10 mouse cellular contexts compared by ENCODE assay signal in genomic region chr11:74590239-74590596, GRCm38 (mm10). TPM values are rescaled to one million over a fixed set of nuclear protein-coding genes. Genes with fewer than 3 reads are reported as not detected.
DNase-seq lines count a peak whose midpoint lies in the region; ATAC-seq lines count a peak whose summit lies in the region.
"Had no signal": no experiment of that assay in that cellular context is flagged by ENCODE, and none has a peak within 500 bp of the region (broad histone marks: within the 10 kb centered on the region; RNA-seq: fewer than 3 reads in every experiment).

No protein-coding gene starts in this region.

- no peak overlapping the region for H3K27ac ChIP-seq in kidney, embryonic 15.5 days
- H3K27ac ChIP-seq in embryonic facial prominence, embryonic 13.5 days = no peak overlapping the region
- H3K27ac ChIP-seq in intestine, embryonic 14.5 days (ENCODE audit: low read depth) = no peak overlapping the region
- peak overlapping the region; percentile 32; the same call in 1 of the 2 replicates for H3K27ac ChIP-seq in neural tube, embryonic 12.5 days

- no peaks in the 10 kb centered on the region for H3K9me3 ChIP-seq in kidney, embryonic 15.5 days (replicated peaks)
- no peaks in the 10 kb centered on the region for H3K9me3 ChIP-seq in embryonic facial prominence, embryonic 13.5 days
- no peaks in the 10 kb centered on the region for H3K9me3 ChIP-seq in intestine, embryonic 14.5 days (ENCODE audit: control insufficient read depth, low read length)
- no peaks in the 10 kb centered on the region for H3K9me3 ChIP-seq in neural tube, embryonic 12.5 days

- DNase-seq in kidney, postnatal 10 days = no peak
- no peak for DNase-seq in intestine, embryonic 14.5 days (ENCODE audit: low spot score)
- DNase-seq in adrenal gland, adult 8-10 months = no peak
- no peak for DNase-seq in urinary bladder, adult 18-20 months (ENCODE audit: low spot score in 2 of 2)
- no peak for DNase-seq in kidney, postnatal 36 days
- DNase-seq: thymus, adult 2 months had no signal

- H3K9ac ChIP-seq in kidney, embryonic 15.5 days = no peak overlapping the region
- H3K9ac ChIP-seq in embryonic facial prominence, embryonic 13.5 days = peak overlapping the region; percentile 44; the same call in 1 of the 2 replicates
- no peak overlapping the region for H3K9ac ChIP-seq in intestine, embryonic 14.5 days (ENCODE audit: low read length)
- peak overlapping the region; percentile 60 for H3K9ac ChIP-seq in neural tube, embryonic 12.5 days

- peak overlapping the region; percentile 69 for H3K4me2 ChIP-seq in kidney, embryonic 15.5 days
- peak overlapping the region; percentile 76 for H3K4me2 ChIP-seq in embryonic facial prominence, embryonic 13.5 days
- H3K4me2 ChIP-seq in intestine, embryonic 14.5 days (ENCODE audit: low read length) = peak overlapping the region; percentile 58
- H3K4me2 ChIP-seq in neural tube, embryonic 12.5 days (replicated peaks) = peak overlapping the region; percentile 63

- H3K27me3 ChIP-seq in kidney, embryonic 15.5 days = peaks cover 72% of the 10 kb centered on the region
- H3K27me3 ChIP-seq in embryonic facial prominence, embryonic 13.5 days = peaks cover 83% of the 10 kb centered on the region
- H3K27me3 ChIP-seq in intestine, embryonic 14.5 days (replicated peaks; ENCODE audit: control insufficient read depth, insufficient read depth, low read length) = peaks cover 68% of the 10 kb centered on the region
- H3K27me3 ChIP-seq in neural tube, embryonic 12.5 days (replicated peaks) = peaks cover 48% of the 10 kb centered on the region

- H3K36me3 ChIP-seq in kidney, embryonic 15.5 days = no peaks in the 10 kb centered on the region
- no peaks in the 10 kb centered on the region for H3K36me3 ChIP-seq in embryonic facial prominence, embryonic 13.5 days
- H3K36me3 ChIP-seq in intestine, embryonic 14.5 days (ENCODE audit: control insufficient read depth, insufficient read depth, low read length) = no peaks in the 10 kb centered on the region
- no peaks in the 10 kb centered on the region for H3K36me3 ChIP-seq in neural tube, embryonic 12.5 days

- WGBS in kidney, embryonic 15.5 days = 2% methylated on average over 25 of the region's 25 CpGs
- 1% methylated on average over 25 of the region's 25 CpGs for WGBS in embryonic facial prominence, embryonic 13.5 days
- WGBS in intestine, embryonic 14.5 days = under 1% methylated on average over 25 of the region's 25 CpGs
- WGBS in neural tube, embryonic 12.5 days = 1% methylated on average over 25 of the region's 25 CpGs

- peaks cover 10% of the 10 kb centered on the region for H3K4me1 ChIP-seq in kidney, embryonic 15.5 days
- H3K4me1 ChIP-seq in embryonic facial prominence, embryonic 13.5 days = peaks cover 11% of the 10 kb centered on the region
- H3K4me1 ChIP-seq in intestine, embryonic 14.5 days (replicated peaks; ENCODE audit: control insufficient read depth, insufficient read depth, low read length) = 0 out of 2 replicates have a peak, but pooled peaks cover 3% of the 10 kb centered on the region
- 0 out of 2 replicates have a peak, but pooled peaks cover 3% of the 10 kb centered on the region for H3K4me1 ChIP-seq in neural tube, embryonic 12.5 days

- no peak for ATAC-seq in kidney, embryonic 15.5 days (replicated peaks; ENCODE audit: low FRiP score)
- no peak for ATAC-seq in embryonic facial prominence, embryonic 13.5 days (ENCODE audit: insufficient number of reproducible peaks, insufficient read depth, low FRiP score, low TSS enrichment, low read depth)
- no peak for ATAC-seq in intestine, embryonic 14.5 days (replicated peaks; ENCODE audit: low FRiP score, low TSS enrichment, low read depth)
- peak; percentile 54 for ATAC-seq in neural tube, embryonic 12.5 days (ENCODE audit: low FRiP score, low read depth)

- H3K4me3 ChIP-seq in kidney, embryonic 15.5 days (replicated peaks) = peak overlapping the region; percentile 44
- peak overlapping the region; percentile 46 for H3K4me3 ChIP-seq in embryonic facial prominence, embryonic 13.5 days
- H3K4me3 ChIP-seq in intestine, embryonic 14.5 days (ENCODE audit: low read depth, low read length) = peak overlapping the region; percentile 36
- peak overlapping the region; percentile 40 for H3K4me3 ChIP-seq in neural tube, embryonic 12.5 days
- H3K4me3 ChIP-seq: myocyte had no signal

RNA-seq across cellular contexts. Expression of gene Rap1gap2, which starts 20.5 kb away (rescaled TPM):
- 5.8 and 6.4 TPM in 2 replicates for polyA plus RNA-seq in kidney, embryonic 15.5 days (2015; fragmentation: Nextera tagmentation; extraction: Ambion mirVana)
- 1.1 and 1.9 TPM in 2 replicates for polyA plus RNA-seq in embryonic facial prominence, embryonic 13.5 days (2015; fragmentation: Nextera tagmentation; extraction: Ambion mirVana)
- polyA plus RNA-seq in intestine, embryonic 14.5 days (2014; fragmentation: Nextera tagmentation; extraction: Ambion mirVana) = 7.7 and 11.6 TPM in 2 replicates
- polyA plus RNA-seq in neural tube, embryonic 12.5 days (2016; fragmentation: Nextera tagmentation; extraction: Ambion mirVana) = 8.0 and 10.1 TPM in 2 replicates
- 10 to 100 TPM in 2 of 4 experiments, 1 to 10 TPM in 2; 8.2 to 19.6 (median 12.7) TPM for total RNA-seq in adrenal gland, adult 8-10 months (2022)

RNA-seq across cellular contexts. Expression of gene Ccdc92b, which starts 29.2 kb away (rescaled TPM):
- 0.19 and 0.38 TPM in 2 replicates for polyA plus RNA-seq in kidney, embryonic 15.5 days (2015; fragmentation: Nextera tagmentation; extraction: Ambion mirVana)
- 0.48 and 0.50 TPM in 2 replicates for polyA plus RNA-seq in embryonic facial prominence, embryonic 13.5 days (2015; fragmentation: Nextera tagmentation; extraction: Ambion mirVana)
- 0.56 and 0.74 TPM in 2 replicates for polyA plus RNA-seq in intestine, embryonic 14.5 days (2014; fragmentation: Nextera tagmentation; extraction: Ambion mirVana)
- polyA plus RNA-seq in neural tube, embryonic 12.5 days (2016; fragmentation: Nextera tagmentation; extraction: Ambion mirVana) = 2.1 and 2.2 TPM in 2 replicates
- 1 to 10 TPM; 3.9 to 7.0 (median 4.5) TPM for total RNA-seq in adrenal gland, adult 8-10 months (2022)

RNA-seq across cellular contexts. Expression of gene Cluh, which starts 59.1 kb away (rescaled TPM):
- polyA plus RNA-seq in kidney, embryonic 15.5 days (2015; fragmentation: Nextera tagmentation; extraction: Ambion mirVana) = 33.8 and 39.4 TPM in 2 replicates
- polyA plus RNA-seq in embryonic facial prominence, embryonic 13.5 days (2015; fragmentation: Nextera tagmentation; extraction: Ambion mirVana) = 22.5 and 22.7 TPM in 2 replicates
- 38.7 and 47.0 TPM in 2 replicates for polyA plus RNA-seq in intestine, embryonic 14.5 days (2014; fragmentation: Nextera tagmentation; extraction: Ambion mirVana)
- polyA plus RNA-seq in neural tube, embryonic 12.5 days (2016; fragmentation: Nextera tagmentation; extraction: Ambion mirVana) = 18.4 and 20.2 TPM in 2 replicates
- total RNA-seq in adrenal gland, adult 8-10 months (2022) = 100 to 1,000 TPM; 198 to 241 (median 220) TPM

Comparison
In these comparisons a context has a peak if more than half of its experiments do, and no peak if none do; other contexts are left out.
1. H3K9ac ChIP-seq: peak in embryonic facial prominence, embryonic 13.5 days (single experiment) and neural tube, embryonic 12.5 days (single experiment); none in kidney, embryonic 15.5 days (single experiment) and intestine, embryonic 14.5 days (single experiment).
2. Peak in every context shown above with its lines, with median percentiles within 50 percentile points of each other: H3K4me2 ChIP-seq and H3K4me3 ChIP-seq.